Mouse (Mus musculus) ES-E14 (cell line): ENCODE results near the gene 5730596B20Rik.

Source experiments
- CHD2 ChIP-seq: IDR thresholded peaks from 2 replicates; pipeline ENCODE4 v1.6.1; 2014; ENCODE audit warnings: mild to moderate bottlenecking, low read depth, low read length, inconsistent platforms
- HCFC1 ChIP-seq: IDR thresholded peaks from 2 replicates; pipeline ENCODE4 v1.6.1; 2012; ENCODE audit warnings: low read length, inconsistent platforms, borderline replicate concordance; ENCODE audit not compliant: insufficient read depth

- no peak for TF ChIP-seq HCFC1
- TF ChIP-seq CHD2: no peak
Measured at GRCm38 (mm10) chr6:52177806-52178205, 508 bp downstream of the 5730596B20Rik start.
